Mouse (Mus musculus) thymus, adult 2 months (tissue): Measurements from ENCODE around the gene Nsl1.

Source experiments
- CTCF ChIP-seq: fragments of 200-500 bp; IDR thresholded peaks from 2 replicates; pipeline ENCODE4 v1.5.1; 2012; ENCODE audit warnings: mild to moderate bottlenecking, control low read depth, low read length, moderate library complexity, borderline replicate concordance; ENCODE audit not compliant: control insufficient read depth, poor library complexity, insufficient read depth; ENCODE audit errors: extremely low read depth
- POLR2A ChIP-seq: fragments of 200-500 bp; IDR thresholded peaks from 2 replicates; pipeline ENCODE4 v1.6.1; 2012; ENCODE audit warnings: mild to moderate bottlenecking, low read length, control low read depth, moderate library complexity; ENCODE audit not compliant: control insufficient read depth, poor library complexity, insufficient read depth; ENCODE audit errors: extremely low read depth

DNA sequence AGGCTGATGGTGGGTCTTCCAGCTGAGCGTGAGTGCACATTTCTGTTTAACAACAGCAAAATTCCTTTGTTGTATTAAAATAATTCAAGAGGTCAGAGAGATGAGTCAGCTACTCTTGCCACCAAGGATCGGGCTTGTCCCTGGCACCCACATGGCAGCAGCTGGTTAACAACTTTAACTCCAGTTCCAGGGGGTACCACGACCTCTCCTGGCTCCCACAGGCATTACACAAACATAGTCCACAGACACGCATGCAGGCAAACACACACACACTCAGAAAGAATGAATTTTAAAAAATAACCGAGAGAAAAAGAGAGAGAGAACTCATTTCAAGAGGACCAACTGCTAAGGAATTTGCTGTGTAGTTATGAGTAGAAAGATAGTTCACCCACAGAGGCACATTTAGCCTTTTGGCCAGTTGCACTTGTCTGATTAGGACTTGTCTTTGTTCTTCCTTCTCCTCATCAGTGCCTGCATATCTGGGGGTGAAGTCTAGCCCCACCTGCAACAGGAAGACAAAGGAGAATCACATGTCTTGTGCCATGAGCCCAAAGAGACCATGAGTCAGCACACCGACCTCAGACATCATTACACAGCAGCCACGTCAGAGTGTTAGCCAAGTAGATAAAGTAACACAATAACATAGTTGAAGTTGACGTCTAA lies 7.8 kb upstream of the Nsl1 start:
- no peak for TF ChIP-seq CTCF
- TF ChIP-seq POLR2A, result no peak
